Mouse (Mus musculus): ENCODE results near the gene Plekhj1. TPM values are rescaled to one million over a fixed set of nuclear protein-coding genes. Genes with fewer than 3 reads are reported as not detected.
"Not testable (repeated sequence)": the region's sequence is repeated elsewhere in the genome, so short reads cannot be mapped to it uniquely, and the experiment has no call there.

The Plekhj1 gene
- polyA plus RNA-seq, 1 experiment = 39.3 TPM

- Histone ChIP-seq H3K4me3 (ENCODE audit: insufficient read depth, low read depth, low read length) (no peak overlapping the region), H3K27ac (ENCODE audit: insufficient read depth, low read depth, low read length) (no peak overlapping the region), H3K36me3 (ENCODE audit: control insufficient read depth, insufficient read depth, low read length) (no peaks in the 10 kb centered on the region), H3K27me3 (replicated peaks; ENCODE audit: control insufficient read depth, insufficient read depth, low read length) (no peaks in the 10 kb centered on the region), H3K4me1 (ENCODE audit: control insufficient read depth, insufficient read depth, low read length) (no peaks in the 10 kb centered on the region)
- DNase-seq = no peak
- WGBS = 46% methylated on average over 2 of the region's 2 CpGs
- TF ChIP-seq CTCF (conservative IDR thresholded peaks at IDR 0.05; ENCODE audit: insufficient read depth, insufficient read length, low read depth, low read length) (no peak), POLR2A (IDR thresholded peaks at IDR 0.05; ENCODE audit: low read depth, low read length) (no peak)
Observed at GRCm38 (mm10) chr10:80817164-80817563, 18.7 kb upstream of the Plekhj1 start.

- not testable (repeated sequence) for H3K36me3 ChIP-seq (ENCODE audit: control insufficient read depth, insufficient read depth, low read length); H3K4me1 ChIP-seq (ENCODE audit: control insufficient read depth, insufficient read depth, low read length); DNase-seq; H3K27ac ChIP-seq (ENCODE audit: insufficient read depth, low read depth, low read length); H3K4me3 ChIP-seq (ENCODE audit: insufficient read depth, low read depth, low read length); H3K27me3 ChIP-seq (replicated peaks; ENCODE audit: control insufficient read depth, insufficient read depth, low read length)
- WGBS = 86% methylated on average over 3 of the region's 3 CpGs
Observed at GRCm38 (mm10) chr10:80816303-80816702, 17.9 kb upstream of the Plekhj1 start.

GRCm38 (mm10) chr10:80814800-80815199 lies 16.4 kb upstream of the Plekhj1 start:
- Histone ChIP-seq H3K4me1 (ENCODE audit: control insufficient read depth, insufficient read depth, low read length) (no peaks in the 10 kb centered on the region), H3K36me3 (ENCODE audit: control insufficient read depth, insufficient read depth, low read length) (no peaks in the 10 kb centered on the region), H3K27ac (ENCODE audit: insufficient read depth, low read depth, low read length) (no peak overlapping the region), H3K4me3 (ENCODE audit: insufficient read depth, low read depth, low read length) (no peak overlapping the region), H3K27me3 (replicated peaks; ENCODE audit: control insufficient read depth, insufficient read depth, low read length) (no peaks in the 10 kb centered on the region)
- TF ChIP-seq CTCF (conservative IDR thresholded peaks at IDR 0.05; ENCODE audit: insufficient read depth, insufficient read length, low read depth, low read length) (no peak), POLR2A (IDR thresholded peaks at IDR 0.05; ENCODE audit: low read depth, low read length) (no peak)
- WGBS = 37% methylated on average over 7 of the region's 7 CpGs
- no peak for DNase-seq

- no peaks in the 10 kb centered on the region for H3K4me1 ChIP-seq (ENCODE audit: control insufficient read depth, insufficient read depth, low read length)
- H3K36me3 ChIP-seq (ENCODE audit: control insufficient read depth, insufficient read depth, low read length) = no peaks in the 10 kb centered on the region
- no peaks in the 10 kb centered on the region for H3K27me3 ChIP-seq (replicated peaks; ENCODE audit: control insufficient read depth, insufficient read depth, low read length)
- 90% methylated on average over 4 of the region's 4 CpGs for WGBS
- no peak within 1 kb of the TSS for H3K27ac ChIP-seq (ENCODE audit: insufficient read depth, low read depth, low read length)
- no peak for TF ChIP-seq CTCF (conservative IDR thresholded peaks at IDR 0.05; ENCODE audit: insufficient read depth, insufficient read length, low read depth, low read length)
- DNase-seq = no peak
- no peak within 1 kb of the TSS for H3K4me3 ChIP-seq (ENCODE audit: insufficient read depth, low read depth, low read length)
Observed at GRCm38 (mm10) chr10:80813366-80813765, 14.9 kb upstream of the Plekhj1 start, which contains the start of gene Jsrp1. Jsrp1 (minus strand) TSS chr10:80813498.

DNA sequence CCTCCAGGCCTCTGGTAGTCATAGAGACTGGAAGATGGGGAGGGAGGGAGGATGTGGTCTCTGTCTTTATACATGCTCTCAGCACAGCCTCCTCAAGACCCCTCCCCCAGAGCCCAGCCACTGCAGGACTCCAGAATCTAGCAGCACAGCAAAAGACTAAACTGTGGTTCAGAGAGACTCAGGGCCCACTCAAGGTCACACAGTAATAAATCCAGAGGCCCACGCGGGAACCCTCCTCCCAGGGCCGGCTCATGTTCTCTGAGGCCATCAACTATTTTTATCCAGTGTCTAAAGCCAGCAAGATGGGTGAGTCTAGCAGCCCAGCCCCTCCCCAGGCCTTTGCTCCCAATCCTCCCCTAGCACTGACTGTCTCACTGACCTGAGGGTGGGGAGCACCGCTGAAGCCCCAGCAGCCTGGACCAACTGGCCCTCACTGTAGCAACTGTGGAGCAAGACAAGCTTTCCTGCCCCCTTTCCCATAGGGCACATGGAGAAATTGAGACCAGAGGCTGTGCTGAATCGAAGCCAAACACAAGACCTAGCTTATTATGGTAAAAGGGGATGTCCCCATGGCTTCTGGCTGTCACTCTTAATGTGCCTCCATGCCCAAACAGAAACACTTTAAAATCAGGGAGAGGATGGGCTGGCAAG lies 14.1 kb upstream of the Plekhj1 start:
- Histone ChIP-seq H3K27ac (ENCODE audit: insufficient read depth, low read depth, low read length) (no peak overlapping the region), H3K4me1 (ENCODE audit: control insufficient read depth, insufficient read depth, low read length) (peaks cover 6% of the 10 kb centered on the region; the same call in 1 of the 2 replicates), H3K36me3 (ENCODE audit: control insufficient read depth, insufficient read depth, low read length) (no peaks in the 10 kb centered on the region), H3K4me3 (ENCODE audit: insufficient read depth, low read depth, low read length) (no peak overlapping the region), H3K27me3 (replicated peaks; ENCODE audit: control insufficient read depth, insufficient read depth, low read length) (no peaks in the 10 kb centered on the region)
- TF ChIP-seq POLR2A (IDR thresholded peaks at IDR 0.05; ENCODE audit: low read depth, low read length) (no peak), CTCF (conservative IDR thresholded peaks at IDR 0.05; ENCODE audit: insufficient read depth, insufficient read length, low read depth, low read length) (no peak)
- no peak for DNase-seq
- 51% methylated on average over 5 of the region's 5 CpGs for WGBS

DNA sequence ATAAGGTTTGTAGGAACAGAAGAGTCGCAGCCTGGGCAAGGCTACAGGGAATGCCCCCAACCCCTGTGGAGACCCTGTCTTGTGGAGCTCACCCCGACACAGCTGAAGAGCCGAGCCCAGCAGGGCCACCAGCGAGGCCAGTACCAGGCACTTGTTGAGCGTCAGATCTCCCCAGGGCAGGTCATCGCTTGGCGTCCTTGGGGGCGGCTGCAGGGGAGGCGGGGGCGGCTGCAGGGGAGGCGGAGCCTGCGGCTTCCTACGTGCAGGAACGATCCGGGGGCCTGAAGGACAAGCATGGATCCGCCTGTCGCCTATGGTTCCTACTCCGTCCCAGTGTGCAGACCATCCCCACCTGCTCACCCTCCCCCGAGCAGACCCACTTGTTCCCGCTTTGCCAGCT lies 11.7 kb upstream of the Plekhj1 start:
- no peak for DNase-seq
- TF ChIP-seq POLR2A (IDR thresholded peaks at IDR 0.05; ENCODE audit: low read depth, low read length) (no peak), CTCF (conservative IDR thresholded peaks at IDR 0.05; ENCODE audit: insufficient read depth, insufficient read length, low read depth, low read length) (no peak)
- H3K4me1 ChIP-seq (ENCODE audit: control insufficient read depth, insufficient read depth, low read length) = peaks cover 6% of the 10 kb centered on the region; the same call in 1 of the 2 replicates
- no peak overlapping the region for H3K4me3 ChIP-seq (ENCODE audit: insufficient read depth, low read depth, low read length)
- WGBS = 13% methylated on average over 20 of the region's 20 CpGs
- no peaks in the 10 kb centered on the region for H3K36me3 ChIP-seq (ENCODE audit: control insufficient read depth, insufficient read depth, low read length)
- no peak overlapping the region for H3K27ac ChIP-seq (ENCODE audit: insufficient read depth, low read depth, low read length)
- no peaks in the 10 kb centered on the region for H3K27me3 ChIP-seq (replicated peaks; ENCODE audit: control insufficient read depth, insufficient read depth, low read length)

DNA sequence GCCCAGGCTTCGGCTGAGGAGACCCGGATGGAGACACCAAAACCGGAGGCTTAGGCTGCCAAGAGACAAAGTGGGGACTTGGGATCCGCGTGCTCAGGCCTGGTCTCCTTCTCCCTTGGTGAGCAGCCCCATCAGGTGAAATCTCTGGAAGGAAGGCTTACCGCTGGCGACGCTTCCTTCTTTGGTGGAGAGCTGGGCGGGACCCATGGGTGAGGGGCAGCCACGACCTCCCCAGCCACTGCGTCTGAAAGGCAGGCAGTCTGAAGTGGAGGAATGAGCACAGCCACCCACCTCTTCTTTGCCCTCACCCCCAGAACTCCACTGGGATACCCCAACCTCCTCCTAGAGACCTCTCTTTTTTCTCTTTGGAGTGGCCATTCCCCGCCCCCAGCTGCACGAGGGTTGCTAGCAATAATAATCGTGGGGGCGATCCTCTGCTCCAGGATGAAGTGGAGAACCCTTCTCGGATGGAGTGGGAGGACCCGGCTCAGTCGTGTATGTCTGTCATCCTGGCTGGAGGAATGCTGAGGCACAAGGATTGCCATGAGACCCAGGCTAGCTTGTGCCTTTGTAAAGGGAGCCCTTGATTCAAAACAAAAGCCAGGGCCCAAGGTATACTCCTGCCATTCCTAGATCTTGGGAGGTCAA lies 10.7 kb upstream of the Plekhj1 start:
- Histone ChIP-seq H3K27ac (ENCODE audit: insufficient read depth, low read depth, low read length) (no peak overlapping the region), H3K4me1 (ENCODE audit: control insufficient read depth, insufficient read depth, low read length) (peaks cover 6% of the 10 kb centered on the region; the same call in 1 of the 2 replicates), H3K36me3 (ENCODE audit: control insufficient read depth, insufficient read depth, low read length) (no peaks in the 10 kb centered on the region), H3K4me3 (ENCODE audit: insufficient read depth, low read depth, low read length) (no peak overlapping the region), H3K27me3 (replicated peaks; ENCODE audit: control insufficient read depth, insufficient read depth, low read length) (no peaks in the 10 kb centered on the region)
- 30% methylated on average over 18 of the region's 18 CpGs for WGBS
- no peak for DNase-seq
- no peak for TF ChIP-seq CTCF (conservative IDR thresholded peaks at IDR 0.05; ENCODE audit: insufficient read depth, insufficient read length, low read depth, low read length)
- no peak for TF ChIP-seq POLR2A (IDR thresholded peaks at IDR 0.05; ENCODE audit: low read depth, low read length)
